Comparison of ENCODE assay signal across 20 mouse cellular contexts in genomic region chr2:168330421-168331070, GRCm38 (mm10). TPM values are rescaled to one million over a fixed set of nuclear protein-coding genes. Genes with fewer than 3 reads are reported as not detected.
A peak's percentile ranks its signal among the peaks of the same experiment; 100 is the strongest.
DNase-seq lines count a peak whose midpoint lies in the region; ATAC-seq and TF ChIP-seq lines count a peak whose summit lies in the region.
"Had no signal": no experiment of that assay in that cellular context is flagged by ENCODE, and none has a peak within 500 bp of the region (broad histone marks: within the 10 kb centered on the region; RNA-seq: fewer than 3 reads in every experiment).

No protein-coding gene starts in this region.

- H3K27me3 ChIP-seq in hindbrain, postnatal 0 days (ENCODE audit: insufficient read depth, low read length): no peaks in the 10 kb centered on the region
- H3K27me3 ChIP-seq in hindbrain, embryonic 11.5 days (ENCODE audit: control insufficient read depth, insufficient read depth, low read length): no peaks in the 10 kb centered on the region
- peaks cover 4% of the 10 kb centered on the region; the same call in 1 of the 2 replicates for H3K27me3 ChIP-seq in forebrain, embryonic 13.5 days
- H3K27me3 ChIP-seq: embryonic facial prominence, embryonic 12.5 days had no signal

- H3K9me3 ChIP-seq in hindbrain, postnatal 0 days (ENCODE audit: low read length): no peaks in the 10 kb centered on the region
- no peaks in the 10 kb centered on the region for H3K9me3 ChIP-seq in hindbrain, embryonic 11.5 days (ENCODE audit: control insufficient read depth, low read length)
- no peaks in the 10 kb centered on the region for H3K9me3 ChIP-seq in forebrain, embryonic 13.5 days (replicated peaks)
- H3K9me3 ChIP-seq: embryonic facial prominence, embryonic 12.5 days; heart, embryonic 13.5 days; lung, embryonic 15.5 days had no signal

- DNase-seq in hindbrain, postnatal 0 days (ENCODE audit: low spot score): no peak
- DNase-seq in hindbrain, embryonic 11.5 days (ENCODE audit: low spot score): no peak
- DNase-seq in brain, adult 2 months (ENCODE audit: low read depth, low spot score): peak; percentile 90
- peak; percentile 71 to 80 for DNase-seq in frontal cortex, postnatal 36 days (ENCODE audit: low spot score in 2 of 2)
- peak; percentile 64 to 73 for DNase-seq in left cerebral cortex, postnatal 36 days (ENCODE audit: low spot score in 2 of 2)
- DNase-seq in adrenal gland, adult 2 months: no peak
- no peak for DNase-seq in liver
- DNase-seq: cerebellum, postnatal 25 days; heart, postnatal 36 days; kidney, adult 2 months; kidney, postnatal 36 days; layer of hippocampus, postnatal 36 days; midbrain, embryonic 14.5 days had no signal

- no peak for ATAC-seq in hindbrain, postnatal 0 days
- ATAC-seq in hindbrain, embryonic 11.5 days (ENCODE audit: low FRiP score): no peak
- no peak for ATAC-seq in forebrain, embryonic 13.5 days

- H3K4me2 ChIP-seq in hindbrain, postnatal 0 days (ENCODE audit: low read depth, low read length): no peak overlapping the region
- H3K4me2 ChIP-seq in hindbrain, embryonic 11.5 days (replicated peaks; ENCODE audit: low read depth, low read length): no peak overlapping the region
- no peak overlapping the region for H3K4me2 ChIP-seq in forebrain, embryonic 13.5 days
- H3K4me2 ChIP-seq: embryonic facial prominence, embryonic 12.5 days; heart, embryonic 13.5 days; liver, embryonic 11.5 days; lung, embryonic 15.5 days had no signal

- no peaks in the 10 kb centered on the region for H3K36me3 ChIP-seq in hindbrain, postnatal 0 days (ENCODE audit: insufficient read depth, low read length)
- H3K36me3 ChIP-seq in hindbrain, embryonic 11.5 days (ENCODE audit: control insufficient read depth, insufficient read depth, low read length): no peaks in the 10 kb centered on the region
- no peaks in the 10 kb centered on the region for H3K36me3 ChIP-seq in forebrain, embryonic 13.5 days (ENCODE audit: poor library complexity, severe bottlenecking)
- H3K36me3 ChIP-seq: embryonic facial prominence, embryonic 12.5 days; heart, embryonic 13.5 days; lung, embryonic 15.5 days had no signal

- H3K4me1 ChIP-seq in hindbrain, postnatal 0 days (ENCODE audit: insufficient read depth, low read length): no peaks in the 10 kb centered on the region
- peaks cover 4% of the 10 kb centered on the region for H3K4me1 ChIP-seq in hindbrain, embryonic 11.5 days (replicated peaks; ENCODE audit: control insufficient read depth, insufficient read depth, low read length)
- peaks cover 19% of the 10 kb centered on the region for H3K4me1 ChIP-seq in forebrain, embryonic 13.5 days

- no peak overlapping the region for H3K27ac ChIP-seq in hindbrain, postnatal 0 days
- H3K27ac ChIP-seq in hindbrain, embryonic 11.5 days (ENCODE audit: low read depth, low read length): no peak overlapping the region
- no peak overlapping the region for H3K27ac ChIP-seq in forebrain, embryonic 13.5 days
- H3K27ac ChIP-seq: embryonic facial prominence, embryonic 12.5 days; heart, embryonic 13.5 days; lung, embryonic 15.5 days had no signal

- H3K9ac ChIP-seq in hindbrain, postnatal 0 days (replicated peaks; ENCODE audit: low read length): no peak overlapping the region
- no peak overlapping the region for H3K9ac ChIP-seq in hindbrain, embryonic 11.5 days (ENCODE audit: low read depth, low read length)
- H3K9ac ChIP-seq in forebrain, embryonic 13.5 days: no peak overlapping the region
- H3K9ac ChIP-seq: embryonic facial prominence, embryonic 12.5 days; heart, embryonic 13.5 days; lung, embryonic 15.5 days had no signal

- H3K4me3 ChIP-seq in hindbrain, postnatal 0 days (ENCODE audit: low read length): no peak overlapping the region
- no peak overlapping the region for H3K4me3 ChIP-seq in hindbrain, embryonic 11.5 days (ENCODE audit: low read depth, low read length)
- no peak overlapping the region for H3K4me3 ChIP-seq in forebrain, embryonic 13.5 days
- H3K4me3 ChIP-seq: embryonic facial prominence, embryonic 12.5 days; heart, embryonic 13.5 days; lung, embryonic 15.5 days had no signal

- WGBS in hindbrain, postnatal 0 days: 45% methylated on average over 11 of the region's 11 CpGs
- 62% methylated on average over 11 of the region's 11 CpGs for WGBS in hindbrain, embryonic 11.5 days
- 68% methylated on average over 11 of the region's 11 CpGs for WGBS in forebrain, embryonic 13.5 days

- TF ChIP-seq CTCF in hindbrain, postnatal 0 days (IDR thresholded peaks at IDR 0.05; ENCODE audit: low read depth): peak; percentile 22; the same call in 1 of the 2 replicates

- intact Hi-C loops in left cerebral cortex, postnatal 36 days (cut with DNase I): loop anchor here (2.0 kb wide), 1 partner anchor 110 kb away; no protein-coding TSS in a partner anchor

RNA-seq across cellular contexts. Expression of gene Kcng1, which starts 49.0 kb away (rescaled TPM):
- 0.32 and 0.89 TPM in 2 replicates for total RNA-seq in hindbrain, postnatal 0 days (2014; rRNA removed)
- 1.1 TPM in 2 replicates for polyA plus RNA-seq in hindbrain, postnatal 0 days (2015; fragmentation: Nextera tagmentation; extraction: Ambion mirVana)
- polyA plus RNA-seq in hindbrain, embryonic 11.5 days (2014; fragmentation: Nextera tagmentation; extraction: Ambion mirVana): 0.56 and 0.63 TPM in 2 replicates
- total RNA-seq in left cerebral cortex, postnatal 36 days (2021): 10 to 100 TPM; 25.4 to 38.6 TPM
- total RNA-seq in adrenal gland, adult 2 months (2021): not detected
- 0.15 TPM in 2 replicates for polyA plus RNA-seq in adrenal gland, adult 2 months (2012; rRNA removed)
- polyA plus RNA-seq in forebrain, embryonic 13.5 days (2015; fragmentation: Nextera tagmentation; extraction: Ambion mirVana): 9.0 and 12.1 TPM in 2 replicates
- total RNA-seq: adrenal gland, adult 18-20 months; CH12.LX had no signal

Comparison
In these comparisons a context has a peak if more than half of its experiments do, and no peak if none do; other contexts are left out.
1. DNase-seq: peak in brain, adult 2 months (single experiment), frontal cortex, postnatal 36 days (2 of 2) and left cerebral cortex, postnatal 36 days (2 of 2); none in hindbrain, postnatal 0 days (single experiment), hindbrain, embryonic 11.5 days (single experiment), adrenal gland, adult 2 months (single experiment) and liver (single experiment).